Mouse (Mus musculus): ENCODE results near the gene Psg27. TPM values are rescaled to one million over a fixed set of nuclear protein-coding genes. Genes with fewer than 3 reads are reported as not detected.

Psg27 gene
- not detected for polyA plus RNA-seq (2015; fragmentation: Illumina TruSeq; extraction: RNeasy Lipid Tissue Mini Kit (QIAGEN cat#74804); ENCODE audit: low read depth, low replicate concordance)

DNA sequence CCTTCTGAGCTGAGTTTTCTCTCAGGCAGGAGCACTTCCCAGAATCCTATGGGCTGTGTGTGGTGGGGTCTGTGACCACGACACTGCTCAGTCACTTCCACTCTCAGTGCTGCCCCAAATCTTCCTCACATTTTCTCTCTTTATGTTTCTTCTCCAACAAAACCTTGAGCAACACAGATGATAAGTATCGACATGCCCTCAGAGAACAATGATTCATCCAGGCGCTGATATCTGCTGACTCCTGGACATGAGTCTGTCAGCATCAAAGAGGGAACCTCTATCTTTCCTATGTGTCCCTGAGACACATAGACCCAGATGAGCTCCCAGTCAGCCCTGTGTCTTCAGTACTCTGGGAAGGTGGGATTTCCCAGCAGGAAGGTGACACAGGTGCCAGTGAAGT, at the start of gene Psg27:
Psg27 (minus strand) TSS at position 101 of the 400 bp plus-strand sequence.

DNA sequence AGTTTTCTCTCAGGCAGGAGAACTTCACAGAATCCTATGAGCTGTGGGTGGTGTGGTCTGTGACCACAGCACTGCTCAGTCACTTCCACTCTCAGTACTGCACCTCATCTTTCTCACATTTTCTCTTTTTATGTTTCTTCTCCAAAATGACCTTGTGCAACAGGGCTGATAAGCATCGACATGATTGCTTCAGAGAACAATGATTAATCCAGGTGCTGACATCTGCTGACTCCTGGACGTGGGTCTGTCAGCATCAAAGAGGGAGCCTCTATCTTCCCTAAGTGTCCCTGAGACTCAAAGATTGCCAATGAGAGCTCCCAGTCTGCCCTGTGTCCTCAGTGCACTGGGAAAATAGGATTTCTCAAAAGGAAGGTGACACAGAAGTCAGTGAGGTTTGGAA, 49.3 kb upstream of the Psg27 start, which contains the start of gene Psg23:
Psg23 (minus strand) TSS at position 101 of the 400 bp plus-strand sequence.

DNA sequence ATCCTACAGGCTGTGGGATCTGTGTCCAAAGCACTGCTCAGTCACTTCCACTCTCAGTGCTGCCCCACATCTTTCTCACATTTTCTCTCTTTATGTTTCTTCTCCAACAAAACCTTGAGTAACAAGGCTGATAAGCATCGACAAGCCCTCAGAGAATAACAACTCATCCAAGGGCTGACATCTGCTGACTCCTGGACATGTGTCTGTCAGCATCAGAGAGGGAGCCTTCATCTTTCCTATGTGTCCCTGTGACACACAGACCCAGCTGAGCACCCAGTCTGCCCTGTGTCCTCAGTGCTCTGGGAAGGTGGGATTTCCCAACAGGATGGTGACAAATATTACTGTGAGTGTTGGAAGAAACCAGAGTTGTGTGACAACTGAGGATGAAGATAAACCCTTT, 34.9 kb downstream of the Psg27 start, which contains the start of gene Psg25:
Psg25 (minus strand) TSS at position 101 of the 400 bp plus-strand sequence.

Other genes starting within 250 kb of the Psg27 start
- gene Psg18, start 212.3 kb downstream of the Psg27 start, polyA plus RNA-seq (2015; fragmentation: Illumina TruSeq; extraction: RNeasy Lipid Tissue Mini Kit (QIAGEN cat#74804); ENCODE audit: low read depth, low replicate concordance): not detected
- not detected for gene Psg28, start 135.3 kb downstream of the Psg27 start, polyA plus RNA-seq (2015; fragmentation: Illumina TruSeq; extraction: RNeasy Lipid Tissue Mini Kit (QIAGEN cat#74804); ENCODE audit: low read depth, low replicate concordance)
- not detected for gene Psg26, start 83.1 kb downstream of the Psg27 start, polyA plus RNA-seq (2015; fragmentation: Illumina TruSeq; extraction: RNeasy Lipid Tissue Mini Kit (QIAGEN cat#74804); ENCODE audit: low read depth, low replicate concordance)
- gene Psg25, start 35.0 kb downstream of the Psg27 start, polyA plus RNA-seq (2015; fragmentation: Illumina TruSeq; extraction: RNeasy Lipid Tissue Mini Kit (QIAGEN cat#74804); ENCODE audit: low read depth, low replicate concordance): not detected
- not detected for gene Psg23, start 49.2 kb upstream of the Psg27 start, polyA plus RNA-seq (2015; fragmentation: Illumina TruSeq; extraction: RNeasy Lipid Tissue Mini Kit (QIAGEN cat#74804); ENCODE audit: low read depth, low replicate concordance)
- not detected for gene Psg21, start 89.4 kb upstream of the Psg27 start, polyA plus RNA-seq (2015; fragmentation: Illumina TruSeq; extraction: RNeasy Lipid Tissue Mini Kit (QIAGEN cat#74804); ENCODE audit: low read depth, low replicate concordance)
- not detected for gene Psg20, start 118.9 kb upstream of the Psg27 start, polyA plus RNA-seq (2015; fragmentation: Illumina TruSeq; extraction: RNeasy Lipid Tissue Mini Kit (QIAGEN cat#74804); ENCODE audit: low read depth, low replicate concordance)
- not detected for gene Psg22, start 150.8 kb upstream of the Psg27 start, polyA plus RNA-seq (2015; fragmentation: Illumina TruSeq; extraction: RNeasy Lipid Tissue Mini Kit (QIAGEN cat#74804); ENCODE audit: low read depth, low replicate concordance)
- not detected for gene Psg19, start 231.2 kb upstream of the Psg27 start, polyA plus RNA-seq (2015; fragmentation: Illumina TruSeq; extraction: RNeasy Lipid Tissue Mini Kit (QIAGEN cat#74804); ENCODE audit: low read depth, low replicate concordance)

Measured in brain, adult 10 weeks (tissue).